Mouse (Mus musculus) kidney, adult 8-10 months (tissue): ENCODE results near the gene Adamtsl1.
A peak's percentile ranks its signal among the peaks of the same experiment; 100 is the strongest.

ENCODE experiments used
- DNase-seq, 2 experiments: peaks; one replicate each; pipeline ENCODE4 v3.0.0; 2022

The Adamtsl1 gene

DNA sequence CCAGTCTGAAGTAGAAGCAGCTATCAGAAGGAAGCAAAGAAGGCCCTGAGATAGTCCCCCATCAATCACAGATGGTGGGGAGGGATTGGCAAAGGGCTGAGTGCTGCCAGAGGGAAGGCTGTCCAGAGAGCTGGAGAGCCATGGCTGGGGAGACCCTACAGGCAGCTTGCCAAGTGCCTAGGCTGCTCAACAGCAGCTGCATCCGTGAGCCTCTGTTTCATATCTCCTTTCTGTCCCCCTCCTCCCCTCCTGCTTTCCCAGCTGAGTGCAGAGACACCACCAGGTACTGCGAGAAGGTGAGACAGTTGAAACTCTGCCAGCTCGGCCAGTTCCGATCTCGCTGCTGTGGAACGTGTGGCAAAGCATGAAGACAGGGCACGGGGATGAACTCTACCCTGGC, 911.6 kb downstream of the Adamtsl1 start:
- no peak for DNase-seq

DNA sequence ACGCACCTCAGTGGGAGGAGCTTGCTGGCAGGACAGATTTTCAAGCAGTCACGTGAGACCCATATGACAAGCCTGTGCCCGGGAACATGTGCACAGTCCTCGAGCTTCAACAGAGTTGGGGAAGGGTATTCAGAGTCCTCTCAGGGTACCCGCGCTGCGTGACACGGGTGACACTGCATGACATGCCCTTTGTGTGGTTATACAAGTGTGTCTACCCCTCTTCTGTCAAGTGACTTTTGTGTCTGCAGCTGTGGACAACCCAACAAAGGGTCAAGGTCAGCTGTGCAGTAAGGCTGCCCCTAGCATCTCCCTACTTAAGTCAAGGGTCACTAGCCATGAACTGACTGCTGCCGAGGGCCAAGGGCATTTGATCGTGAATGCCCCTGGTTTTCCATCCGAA, 912.6 kb downstream of the Adamtsl1 start:
- DNase-seq = no peak

DNA sequence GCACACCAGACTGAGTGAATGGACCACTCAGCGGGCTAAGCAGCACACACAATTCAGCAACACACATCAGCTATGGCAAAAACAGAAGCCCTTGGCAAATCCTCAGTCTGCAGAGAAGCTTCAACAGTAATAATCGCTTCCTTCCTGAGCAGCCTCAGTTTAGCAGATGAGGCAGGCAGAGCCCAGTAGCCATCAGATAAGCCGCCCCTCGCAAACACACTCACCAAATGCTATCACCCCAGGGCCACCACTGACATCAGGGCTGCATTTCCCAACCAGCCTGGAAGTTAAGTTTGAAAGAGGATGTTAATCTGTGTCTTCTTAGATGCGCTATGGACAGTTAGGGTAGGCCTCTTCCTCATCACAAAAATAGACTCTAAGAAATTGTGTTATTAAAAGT, 913.3 kb downstream of the Adamtsl1 start:
- no peak for DNase-seq

DNA sequence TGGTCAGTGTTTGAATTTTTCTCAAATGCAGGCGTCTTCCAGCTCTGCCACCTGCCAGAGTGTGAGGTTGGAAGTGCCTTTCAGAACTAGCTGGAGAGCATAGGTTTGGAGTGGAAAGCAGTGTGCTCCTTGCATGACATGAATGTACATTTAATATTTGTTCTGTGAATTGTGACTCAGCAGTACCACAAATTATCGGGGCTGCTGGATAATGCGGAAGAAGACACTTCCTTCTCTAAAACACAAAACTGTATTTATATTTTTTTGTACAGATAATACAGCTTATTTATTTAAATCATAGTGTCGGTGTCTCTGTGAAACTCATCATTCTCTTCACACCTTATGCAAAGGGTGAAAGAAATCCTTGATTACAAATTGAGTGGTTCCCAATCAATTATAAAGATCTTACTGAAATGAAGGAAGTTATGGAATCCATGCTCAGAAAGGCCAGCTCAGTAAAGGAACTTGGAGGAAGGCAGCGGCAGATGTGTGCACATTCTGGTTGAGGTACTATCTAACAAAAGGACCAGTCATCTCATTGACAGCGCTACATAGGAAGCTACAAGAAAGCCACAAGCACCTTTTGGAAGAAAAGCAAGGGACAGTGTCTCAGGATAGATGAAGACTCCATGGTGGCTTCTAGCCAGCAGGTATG, 914.2 kb downstream of the Adamtsl1 start:
- DNase-seq = no peak

DNA sequence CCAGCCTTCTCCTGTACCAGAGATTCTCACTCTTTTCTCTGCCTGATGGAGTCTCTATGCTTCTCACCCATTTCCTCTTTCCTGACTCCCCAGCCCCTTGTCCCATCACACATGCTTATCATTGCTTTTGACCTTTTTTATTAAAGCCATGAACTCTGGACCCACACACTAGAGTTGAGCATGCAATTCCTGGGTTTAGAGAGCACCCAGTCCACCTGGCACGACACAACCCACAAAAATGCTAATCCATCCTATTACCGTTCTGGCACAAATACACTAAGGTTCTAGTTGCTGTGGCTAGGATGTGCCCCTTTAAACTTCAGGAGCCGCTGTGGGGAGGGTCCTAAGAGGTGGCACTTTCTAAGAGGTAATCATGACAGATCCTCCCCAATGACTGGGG, 921.7 kb downstream of the Adamtsl1 start:
- DNase-seq = no peak

DNA sequence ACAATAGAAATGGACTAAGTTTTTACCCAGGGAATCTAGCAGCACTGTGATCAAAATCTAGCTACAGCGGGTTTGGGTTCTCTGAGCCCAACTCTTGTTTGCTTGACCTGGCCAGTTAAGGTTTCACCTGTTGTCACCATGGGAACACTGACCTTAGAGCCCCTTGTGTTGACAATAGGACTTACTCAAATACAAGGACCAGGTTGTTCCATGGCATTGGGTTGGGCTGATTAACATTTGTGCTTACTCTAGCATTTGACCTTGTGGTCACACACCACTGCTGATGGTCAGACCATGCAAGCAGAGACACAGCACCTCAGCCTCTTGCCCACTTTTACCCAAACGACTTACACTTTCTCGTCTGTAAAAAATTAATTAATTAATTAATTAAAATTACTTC, 922.4 kb downstream of the Adamtsl1 start:
- peak in 1 of 2 experiments; percentile 7 for DNase-seq

DNA sequence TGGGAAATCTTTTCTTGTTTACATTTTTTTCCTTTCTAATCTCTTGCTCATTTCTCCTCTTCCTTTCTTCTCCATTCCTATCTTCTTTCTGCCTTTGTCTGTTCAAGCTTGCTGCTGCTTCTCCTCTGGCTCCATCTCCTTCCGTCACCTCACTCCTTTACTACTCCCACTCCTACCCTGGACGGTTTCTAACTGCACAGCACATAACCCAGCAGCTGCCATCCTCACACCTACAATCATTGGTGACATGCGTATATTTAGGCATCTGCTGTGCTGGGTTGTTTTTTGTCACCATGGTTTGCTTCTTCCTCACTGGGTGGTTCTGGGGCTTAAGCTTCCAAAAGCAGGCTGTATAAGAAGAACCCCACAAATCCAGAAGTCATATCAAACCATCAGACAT, 936.5 kb downstream of the Adamtsl1 start:
- DNase-seq = no peak

DNA sequence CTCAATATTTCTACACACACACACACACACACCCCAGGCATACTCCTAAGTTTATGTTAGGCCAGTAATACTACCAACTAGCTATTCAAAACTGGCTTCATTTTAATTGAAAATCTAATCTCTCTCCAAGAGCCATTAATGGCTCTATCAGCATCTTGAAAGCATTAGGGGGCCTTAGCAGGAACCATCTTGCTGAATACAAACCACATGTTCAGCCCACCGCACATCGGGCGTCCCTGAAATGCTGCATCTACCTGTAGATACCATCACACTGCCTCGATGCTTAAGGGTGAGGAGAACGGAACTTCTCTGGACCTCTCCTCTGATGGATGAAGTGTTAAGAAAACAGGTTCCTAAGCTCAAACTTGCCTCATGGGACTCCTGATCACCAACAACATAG, 950.8 kb downstream of the Adamtsl1 start:
- DNase-seq = no peak
